Mouse (Mus musculus) spleen, postnatal 4 days (tissue): ENCODE data around the gene Prl7d1.
"Not testable (repeated sequence)": the region's sequence is repeated elsewhere in the genome, so short reads cannot be mapped to it uniquely, and the experiment has no call there.

Experiments used
- DNase-seq, 2 experiments: peaks; one replicate each; pipeline ENCODE4 v3.0.0; 2022; ENCODE audit warnings: low spot score in 2 of 2

The Prl7d1 gene

DNA sequence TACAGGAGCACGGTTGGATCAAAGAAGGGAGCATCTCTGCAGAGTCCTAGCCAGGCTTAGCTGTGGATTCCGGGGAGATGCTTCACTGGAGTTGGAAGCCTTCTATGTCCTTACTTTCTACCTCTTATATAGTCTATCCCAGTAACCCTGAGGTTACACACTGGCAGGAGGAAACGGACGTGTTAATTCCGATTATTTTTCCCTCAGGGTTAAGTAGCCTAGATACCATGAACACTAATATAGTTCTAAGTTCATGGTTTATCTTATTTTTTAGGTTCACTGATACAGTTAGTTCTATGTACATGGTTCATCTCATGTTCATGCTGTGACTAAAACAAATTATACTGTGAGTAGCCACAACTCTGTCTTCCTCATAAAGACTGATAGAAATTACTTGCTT lies at the start of gene Prl7d1:
Gene Prl7d1, minus strand, starts transcription at position 101 of the 400 bp plus-strand sequence.
- DNase-seq = no peak

DNA sequence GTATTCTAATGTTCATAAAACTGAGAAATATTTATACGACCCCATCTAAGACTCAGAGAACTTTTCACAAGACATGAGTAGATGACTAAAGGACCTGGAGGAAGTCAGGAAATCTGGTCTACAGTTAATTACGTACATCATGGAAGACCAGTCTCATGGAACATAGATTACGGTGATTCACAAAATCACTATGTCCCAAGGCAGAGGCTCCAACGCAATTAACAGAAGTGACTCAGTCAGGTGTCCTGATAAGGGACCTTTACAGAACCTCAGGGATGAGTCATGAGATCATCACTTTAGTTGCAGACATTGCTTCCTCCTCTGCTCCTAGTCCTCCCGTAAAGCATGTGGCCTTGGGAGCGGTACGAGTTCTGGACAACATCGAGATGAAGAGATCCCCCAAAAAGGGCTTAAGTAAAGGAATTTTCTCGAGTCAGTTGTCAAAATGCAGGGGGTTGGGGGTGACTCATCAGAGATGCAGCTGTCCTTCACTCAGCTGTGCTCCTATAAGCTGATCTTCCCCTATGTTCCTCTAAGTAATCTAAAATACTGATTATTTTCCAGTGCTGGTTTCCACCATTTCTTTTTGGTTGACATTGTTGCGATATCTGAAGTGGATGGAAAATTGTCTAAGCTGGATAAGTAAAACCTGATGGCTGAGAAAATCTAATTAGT lies 18.1 kb upstream of the Prl7d1 start:
- no peak for DNase-seq

DNA sequence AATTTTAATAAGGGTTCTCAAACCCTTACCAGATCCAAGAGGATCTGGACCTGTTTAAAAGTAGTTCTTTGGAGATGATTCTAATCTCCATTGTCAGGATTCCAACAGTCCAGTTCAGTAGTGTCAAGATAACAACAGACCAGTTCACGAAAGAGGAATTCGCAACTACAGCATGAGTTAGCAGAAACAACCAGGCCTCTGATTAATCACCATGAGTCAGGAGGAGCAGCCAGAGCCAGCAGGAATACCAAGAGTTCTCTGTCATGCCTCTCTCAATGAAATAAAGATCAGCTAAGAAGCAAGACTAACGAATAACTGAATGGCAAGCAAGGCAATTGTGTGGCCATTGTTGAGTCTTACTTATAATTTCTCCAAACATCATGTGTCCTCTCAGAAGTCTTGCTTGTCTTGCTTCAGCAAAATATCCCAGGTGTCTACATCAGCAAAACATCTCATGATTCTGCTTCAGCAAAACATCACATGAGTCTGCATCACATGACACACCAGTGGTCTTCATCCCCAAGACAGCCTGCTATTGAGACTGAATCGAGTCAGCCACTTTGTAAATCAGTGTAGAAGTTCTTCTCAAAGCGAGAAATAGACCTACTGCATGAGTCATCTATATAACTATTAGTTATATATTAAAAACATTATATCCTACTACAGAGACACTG lies 13.9 kb upstream of the Prl7d1 start:
- not testable (repeated sequence) for DNase-seq

DNA sequence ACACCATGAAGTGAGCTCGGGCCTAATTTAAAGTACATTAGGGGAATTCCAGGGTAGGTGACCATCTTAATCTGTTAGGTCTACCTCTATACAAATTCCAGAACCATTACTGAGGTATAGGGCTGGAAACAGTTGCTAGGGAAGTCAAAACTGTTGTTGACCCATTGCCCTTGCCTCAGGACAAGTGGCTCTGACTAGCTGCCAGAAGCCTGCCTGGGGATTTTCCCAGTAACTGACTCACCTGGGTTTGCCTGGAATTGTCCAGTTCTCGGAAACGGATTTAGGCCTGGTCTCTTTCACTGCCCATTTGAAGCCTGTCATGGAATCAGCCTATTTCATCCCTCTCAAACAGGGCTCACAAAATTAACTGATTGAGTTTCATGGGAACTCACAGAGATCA lies 8.5 kb upstream of the Prl7d1 start:
- not testable (repeated sequence) for DNase-seq

DNA sequence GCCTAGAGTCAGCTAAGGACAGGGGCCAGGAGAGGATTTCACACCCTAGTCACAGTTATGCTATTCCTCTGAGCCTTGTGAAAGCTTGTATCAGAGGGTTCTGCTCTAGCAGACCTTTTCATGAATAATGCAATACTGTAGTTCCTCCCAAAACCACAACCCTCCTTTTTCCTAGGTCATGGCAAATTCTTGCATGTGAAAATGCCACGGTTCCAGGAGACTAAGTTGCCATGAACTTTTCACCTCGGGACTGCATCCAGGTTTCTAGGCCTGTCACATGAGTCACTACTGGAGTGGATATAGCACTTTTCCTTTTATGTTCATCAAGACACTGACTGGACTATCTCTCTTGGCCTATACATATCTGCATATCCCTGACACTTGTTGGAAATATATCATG lies 10.0 kb downstream of the Prl7d1 start:
- DNase-seq = no peak

DNA sequence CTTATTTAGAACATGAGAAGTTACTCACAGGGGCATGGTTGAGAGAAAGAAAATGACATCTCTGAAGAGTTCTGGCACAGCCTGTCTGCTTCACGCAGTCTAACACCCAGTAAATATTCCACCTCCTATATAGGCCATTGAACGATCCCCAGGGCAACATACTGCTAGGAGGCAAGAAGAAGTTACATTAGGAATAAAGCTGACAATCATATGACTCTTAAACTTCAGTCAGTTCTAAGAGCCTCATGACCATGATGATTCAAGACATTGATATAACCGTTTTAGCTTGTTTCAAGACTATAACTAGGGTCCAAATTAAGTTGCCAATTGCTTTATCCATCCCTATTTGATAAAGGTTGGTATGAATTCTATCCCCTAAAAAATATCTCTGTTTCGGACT lies 48.6 kb downstream of the Prl7d1 start, which contains the start of gene Prl7a2:
Gene Prl7a2, minus strand, starts transcription at position 101 of the 400 bp plus-strand sequence.
- no peak for DNase-seq

DNA sequence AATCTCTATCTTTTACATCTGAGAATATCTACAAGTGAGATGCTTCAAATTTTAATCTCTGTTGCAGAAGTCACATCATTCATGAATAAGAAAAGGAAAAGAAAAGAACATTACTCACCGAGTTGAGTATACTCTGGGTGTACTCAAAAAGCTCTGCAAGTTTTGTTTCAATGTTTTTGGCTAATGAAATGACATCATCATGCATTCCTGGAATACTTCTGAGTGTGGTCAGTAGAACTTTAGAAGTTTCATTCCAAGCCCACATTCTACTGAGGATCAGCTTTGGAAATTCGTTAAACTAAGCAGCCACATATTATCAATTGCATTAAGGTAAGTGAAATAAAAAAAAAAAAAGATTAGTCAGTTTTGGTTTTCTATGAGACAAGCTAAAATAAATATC lies 55.8 kb downstream of the Prl7d1 start:
- DNase-seq = no peak
